Mouse (Mus musculus) lung, embryonic 16.5 days (tissue): Measurements from ENCODE around the gene Ifitm1. TPM values are rescaled to one million over a fixed set of nuclear protein-coding genes. Genes with fewer than 3 reads are reported as not detected.
"Not testable (repeated sequence)": the region's sequence is repeated elsewhere in the genome, so short reads cannot be mapped to it uniquely, and the experiment has no call there.

ENCODE experiments used
- ATAC-seq: fragments of 200-750 bp; cut with Nextera tagmentation; 2 replicates; pipeline ENCODE4 v1.8.0; 2017; ENCODE audit warnings: low read depth, mild to moderate bottlenecking, moderate library complexity
- H3K27ac ChIP-seq: fragments of 300-500 bp; sonication (generic); 2 replicates; pipeline ENCODE4 v1.5.1; 2014; ENCODE audit warnings: mild to moderate bottlenecking, control low read depth, low read length
- H3K27me3 ChIP-seq: fragments of 300-500 bp; sonication (generic); 2 replicates; pipeline ENCODE4 v1.6.1; 2014; ENCODE audit warnings: low read depth, low read length, mixed read lengths; ENCODE audit not compliant: control insufficient read depth, insufficient read depth
- H3K36me3 ChIP-seq: fragments of 300-500 bp; sonication (generic); 2 replicates; pipeline ENCODE4 v1.6.1; 2014; ENCODE audit warnings: low read length; ENCODE audit not compliant: control insufficient read depth, insufficient read depth
- H3K4me1 ChIP-seq: fragments of 300-500 bp; sonication (generic); replicated peaks from 2 replicates; pipeline ENCODE4 v1.6.1; 2014; ENCODE audit warnings: low read length, mixed read lengths; ENCODE audit not compliant: control insufficient read depth, insufficient read depth
- H3K4me2 ChIP-seq: fragments of 300-500 bp; sonication (generic); 2 replicates; pipeline ENCODE4 v1.6.1; 2014; ENCODE audit warnings: low read depth, low read length, control low read depth
- H3K4me3 ChIP-seq: fragments of 300-500 bp; sonication (generic); 2 replicates; pipeline ENCODE4 v1.5.1; 2014; ENCODE audit warnings: mild to moderate bottlenecking, low read length, control low read depth
- H3K9ac ChIP-seq: fragments of 300-500 bp; sonication (generic); 2 replicates; pipeline ENCODE4 v1.6.1; 2014; ENCODE audit warnings: low read length, control low read depth
- H3K9me3 ChIP-seq: fragments of 300-500 bp; sonication (generic); 2 replicates; pipeline ENCODE4 v1.6.1; 2016; ENCODE audit warnings: low read length; ENCODE audit not compliant: control insufficient read depth
- WGBS: fragments of 180-500 bp; shearing (Covaris S2); extraction: QIAGEN DNeasy Blood & Tissue Kit; methylation state at CpG from one replicate; pipeline ENCODE4 v1.1.7; 2014; 5-methylcytosine and 5-hydroxymethylcytosine counted together
- polyA plus RNA-seq: library from polyadenylated mRNA; unstranded; fragments of >200 nt; fragmentation: Nextera tagmentation; extraction: Ambion mirVana; gene quantifications from 2 replicates; pipeline ENCODE4 v1.2.1, GENCODE M21; 2015

Ifitm1 gene
- polyA plus RNA-seq, 1 experiment from 2014 or later = 38.8 TPM

- H3K9me3 ChIP-seq = no peaks in the 10 kb centered on the region
- H3K9ac ChIP-seq = peak overlapping the region; percentile 33; the same call in 1 of the 2 replicates
- ATAC-seq = peak; percentile 70
- peaks cover 13% of the 10 kb centered on the region for H3K4me1 ChIP-seq
- no peaks in the 10 kb centered on the region for H3K27me3 ChIP-seq
- peak overlapping the region; percentile 51; the same call in 1 of the 2 replicates for H3K27ac ChIP-seq
- no peaks in the 10 kb centered on the region for H3K36me3 ChIP-seq
- H3K4me2 ChIP-seq = peak overlapping the region; percentile 37
- H3K4me3 ChIP-seq = peak overlapping the region; percentile 5; the same call in 1 of the 2 replicates
- WGBS = 11% methylated on average over 14 of the region's 14 CpGs
Observed at GRCm38 (mm10) chr7:140967862-140968591, 1.0 kb downstream of the Ifitm1 start.

- WGBS = 28% methylated on average over 3 of the region's 3 CpGs
Observed at GRCm38 (mm10) chr7:140968710-140969109, 1.7 kb downstream of the Ifitm1 start.

GRCm38 (mm10) chr7:140970931-140971330 is 3.9 kb downstream of the Ifitm1 start:
- Histone ChIP-seq H3K9ac (no peak overlapping the region), H3K27ac (no peak overlapping the region; the same call in 1 of the 2 replicates), H3K27me3 (no peaks in the 10 kb centered on the region), H3K4me2 (no peak overlapping the region), H3K9me3 (no peaks in the 10 kb centered on the region), H3K4me3 (no peak overlapping the region), H3K4me1 (peaks cover 13% of the 10 kb centered on the region), H3K36me3 (no peaks in the 10 kb centered on the region)
- WGBS = 36% methylated on average over 7 of the region's 7 CpGs
- ATAC-seq = no peak

More at GRCm38 (mm10) chr7:140968710-140969109, 1.7 kb downstream of the Ifitm1 start:
- H3K9ac ChIP-seq, ATAC-seq, H3K4me2 ChIP-seq, H3K9me3 ChIP-seq, H3K4me3 ChIP-seq, H3K36me3 ChIP-seq, H3K27ac ChIP-seq, H3K27me3 ChIP-seq: not testable (repeated sequence)
- H3K4me1 ChIP-seq = peaks cover 13% of the 10 kb centered on the region

- H3K36me3 ChIP-seq = no peaks in the 10 kb centered on the region
- H3K4me2 ChIP-seq = no peak overlapping the region
- WGBS = 42% methylated on average over 8 of the region's 8 CpGs
- no peaks in the 10 kb centered on the region for H3K9me3 ChIP-seq
- H3K4me3 ChIP-seq = no peak overlapping the region
- H3K4me1 ChIP-seq = peaks cover 13% of the 10 kb centered on the region
- ATAC-seq = peak; percentile 69
- no peaks in the 10 kb centered on the region for H3K27me3 ChIP-seq
- peak overlapping the region; percentile 78 for H3K27ac ChIP-seq
- 0 out of 2 replicates have a peak overlapping the region, but pooled peaks have one; percentile 34 for H3K9ac ChIP-seq
Observed at GRCm38 (mm10) chr7:140971479-140972171, 4.6 kb downstream of the Ifitm1 start.

- Histone ChIP-seq H3K4me3 (no peak overlapping the region), H3K4me1 (peaks cover 10% of the 10 kb centered on the region), H3K9ac (no peak overlapping the region), H3K4me2 (no peak overlapping the region), H3K27ac (no peak overlapping the region), H3K27me3 (no peaks in the 10 kb centered on the region), H3K9me3 (no peaks in the 10 kb centered on the region), H3K36me3 (no peaks in the 10 kb centered on the region)
- WGBS = 47% methylated on average over 14 of the region's 14 CpGs
- no peak for ATAC-seq
Observed at GRCm38 (mm10) chr7:140973396-140974165, 6.6 kb downstream of the Ifitm1 start.

GRCm38 (mm10) chr7:140974940-140975339 is 7.9 kb downstream of the Ifitm1 start:
- no peak overlapping the region for H3K4me3 ChIP-seq
- WGBS = 11% methylated on average over 9 of the region's 9 CpGs
- peaks cover 10% of the 10 kb centered on the region for H3K4me1 ChIP-seq
- H3K9ac ChIP-seq = no peak overlapping the region
- no peaks in the 10 kb centered on the region for H3K36me3 ChIP-seq
- no peaks in the 10 kb centered on the region for H3K27me3 ChIP-seq
- no peak overlapping the region for H3K4me2 ChIP-seq
- ATAC-seq = no peak
- H3K9me3 ChIP-seq = no peaks in the 10 kb centered on the region
- H3K27ac ChIP-seq = no peak overlapping the region

- no peak for ATAC-seq
- H3K4me1 ChIP-seq = peaks cover 10% of the 10 kb centered on the region
Observed at GRCm38 (mm10) chr7:140975465-140975864, 8.4 kb downstream of the Ifitm1 start.

GRCm38 (mm10) chr7:140976720-140977119 is 9.7 kb downstream of the Ifitm1 start:
- not testable (repeated sequence) for H3K4me2 ChIP-seq, H3K27me3 ChIP-seq, H3K4me1 ChIP-seq, ATAC-seq, H3K9me3 ChIP-seq, H3K9ac ChIP-seq, H3K36me3 ChIP-seq, H3K27ac ChIP-seq, H3K4me3 ChIP-seq
- WGBS = 87% methylated on average over 9 of the region's 9 CpGs

More at GRCm38 (mm10) chr7:140975465-140975864, 8.4 kb downstream of the Ifitm1 start:
- Histone ChIP-seq H3K4me3 (no peak overlapping the region), H3K36me3 (no peaks in the 10 kb centered on the region), H3K9me3 (no peaks in the 10 kb centered on the region), H3K4me2 (no peak overlapping the region), H3K9ac (no peak overlapping the region), H3K27me3 (no peaks in the 10 kb centered on the region), H3K27ac (no peak overlapping the region)
- WGBS = 32% methylated on average over 3 of the region's 3 CpGs

- Histone ChIP-seq H3K4me3 (no peak overlapping the region), H3K9ac (no peak overlapping the region), H3K36me3 (no peaks in the 10 kb centered on the region), H3K9me3 (peaks cover 3% of the 10 kb centered on the region; the same call in 1 of the 2 replicates), H3K4me2 (no peak overlapping the region), H3K4me1 (no peaks in the 10 kb centered on the region), H3K27me3 (no peaks in the 10 kb centered on the region), H3K27ac (no peak overlapping the region)
- 79% methylated on average over 8 of the region's 8 CpGs for WGBS
- no peak for ATAC-seq
Observed at GRCm38 (mm10) chr7:140981704-140982103, 14.7 kb downstream of the Ifitm1 start.
